Mouse (Mus musculus) hindbrain, embryonic 11.5 days (tissue): ENCODE data around the gene Btbd16. TPM values are rescaled to one million over a fixed set of nuclear protein-coding genes. Genes with fewer than 3 reads are reported as not detected.

Source experiments
- ATAC-seq: fragments of 200-750 bp; cut with Nextera tagmentation; 2 replicates; pipeline ENCODE4 v1.8.0; 2017; ENCODE audit warnings: mild to moderate bottlenecking, moderate TSS enrichment, moderate library complexity; ENCODE audit not compliant: low FRiP score
- DNase-seq: peaks from one replicate; pipeline ENCODE4 v3.0.0-alpha.2; 2015; ENCODE audit warnings: low spot score
- H3K27ac ChIP-seq: fragments of 300-500 bp; sonication (generic); 2 replicates; pipeline ENCODE4 v1.5.1; 2014; ENCODE audit warnings: mild to moderate bottlenecking, low read depth, low read length
- H3K27me3 ChIP-seq: fragments of 300-500 bp; sonication (generic); 2 replicates; pipeline ENCODE4 v1.6.1; 2014; ENCODE audit warnings: mild to moderate bottlenecking, low read length, moderate library complexity, mixed read lengths; ENCODE audit not compliant: control insufficient read depth, insufficient read depth
- H3K36me3 ChIP-seq: fragments of 300-500 bp; sonication (generic); 2 replicates; pipeline ENCODE4 v1.6.1; 2014; ENCODE audit warnings: mild to moderate bottlenecking, low read length, moderate library complexity, mixed read lengths; ENCODE audit not compliant: control insufficient read depth, insufficient read depth
- H3K4me1 ChIP-seq: fragments of 300-500 bp; sonication (generic); replicated peaks from 2 replicates; pipeline ENCODE4 v1.6.1; 2014; ENCODE audit warnings: low read length, mixed read lengths; ENCODE audit not compliant: control insufficient read depth, insufficient read depth
- H3K4me2 ChIP-seq: fragments of 300-500 bp; sonication (generic); replicated peaks from 2 replicates; pipeline ENCODE4 v1.6.1; 2014; ENCODE audit warnings: mild to moderate bottlenecking, low read depth, low read length
- H3K4me3 ChIP-seq: fragments of 300-500 bp; sonication (generic); 2 replicates; pipeline ENCODE4 v1.5.1; 2014; ENCODE audit warnings: low read depth, low read length
- H3K9ac ChIP-seq: fragments of 300-500 bp; sonication (generic); 2 replicates; pipeline ENCODE4 v1.6.1; 2014; ENCODE audit warnings: low read depth, low read length
- H3K9me3 ChIP-seq: fragments of 300-500 bp; sonication (generic); 2 replicates; pipeline ENCODE4 v1.6.1; 2016; ENCODE audit warnings: low read length; ENCODE audit not compliant: control insufficient read depth
- WGBS: fragments of 180-500 bp; shearing (Covaris S2); extraction: QIAGEN DNeasy Blood & Tissue Kit; methylation state at CpG from one replicate; pipeline ENCODE4 v1.1.7; 2014; 5-methylcytosine and 5-hydroxymethylcytosine counted together
- polyA plus RNA-seq: library from polyadenylated mRNA; unstranded; fragments of >200 nt; fragmentation: Nextera tagmentation; extraction: Ambion mirVana; gene quantifications from 2 replicates; pipeline ENCODE4 v1.2.1, GENCODE M21; 2014

The Btbd16 gene
- polyA plus RNA-seq, 1 experiment from 2014 or later, result not detected

GRCm38 (mm10) chr7:130800681-130801080 is 26.8 kb downstream of the Btbd16 start:
- Histone ChIP-seq H3K4me3 (no peak overlapping the region), H3K27ac (no peak overlapping the region), H3K4me2 (no peak overlapping the region), H3K4me1 (no peaks in the 10 kb centered on the region), H3K9ac (no peak overlapping the region), H3K27me3 (no peaks in the 10 kb centered on the region), H3K36me3 (no peaks in the 10 kb centered on the region), H3K9me3 (no peaks in the 10 kb centered on the region)
- 73% methylated on average over 4 of the region's 4 CpGs for WGBS
- ATAC-seq (no peak), DNase-seq (no peak)

DNA sequence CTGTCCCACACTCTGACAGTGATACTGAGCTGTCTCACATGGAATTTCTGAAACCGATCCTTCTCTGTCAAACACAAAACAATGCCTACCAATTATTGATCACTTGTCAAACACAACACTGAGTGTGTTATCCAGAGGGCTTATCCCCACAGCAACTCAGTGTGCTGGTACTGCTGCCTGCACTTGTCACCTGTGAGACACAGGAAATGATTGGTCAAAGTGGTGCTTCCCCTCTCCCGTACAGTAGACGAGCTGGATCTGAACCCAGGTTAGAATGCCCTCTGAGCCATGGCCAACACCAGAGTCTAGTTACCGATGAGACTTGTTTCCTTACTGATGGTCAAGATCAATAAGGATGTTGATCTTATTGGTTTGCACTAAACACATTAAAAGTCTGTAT is 27.9 kb downstream of the Btbd16 start:
- no peak overlapping the region for H3K4me2 ChIP-seq
- WGBS, result 96% methylated on average over 4 of the region's 4 CpGs
- no peak overlapping the region for H3K9ac ChIP-seq
- H3K27me3 ChIP-seq, result no peaks in the 10 kb centered on the region
- H3K9me3 ChIP-seq, result no peaks in the 10 kb centered on the region
- H3K4me3 ChIP-seq, result no peak overlapping the region
- no peak overlapping the region for H3K27ac ChIP-seq
- H3K4me1 ChIP-seq, result no peaks in the 10 kb centered on the region
- no peaks in the 10 kb centered on the region for H3K36me3 ChIP-seq
- ATAC-seq (no peak), DNase-seq (no peak)

GRCm38 (mm10) chr7:130803251-130803825 is 29.5 kb downstream of the Btbd16 start:
- no peak for ATAC-seq
- WGBS, result 85% methylated on average over 8 of the region's 8 CpGs
- H3K27ac ChIP-seq, result no peak overlapping the region

DNA sequence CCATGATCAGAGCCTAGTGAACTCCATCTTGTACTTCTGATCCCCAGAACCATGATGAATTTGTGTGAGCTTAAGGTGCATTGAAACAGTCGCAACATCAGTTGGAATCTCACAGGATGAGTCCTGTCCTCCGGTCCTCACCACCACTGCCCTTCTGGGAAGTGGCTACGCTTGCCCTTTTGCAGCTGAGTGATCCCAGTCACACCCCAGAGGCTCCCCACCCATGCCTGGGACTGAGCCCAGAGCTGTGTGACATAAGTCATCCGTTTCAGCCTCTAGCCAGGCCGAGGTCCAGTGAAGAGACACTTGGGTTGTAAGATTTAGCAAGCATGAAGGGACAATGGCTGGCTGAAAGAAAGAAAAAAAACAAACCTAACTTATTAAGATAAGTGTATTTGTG is 31.1 kb downstream of the Btbd16 start:
- Histone ChIP-seq H3K27me3 (no peaks in the 10 kb centered on the region), H3K9me3 (no peaks in the 10 kb centered on the region), H3K4me1 (no peaks in the 10 kb centered on the region), H3K27ac (no peak overlapping the region), H3K9ac (no peak overlapping the region), H3K4me3 (no peak overlapping the region), H3K36me3 (no peaks in the 10 kb centered on the region), H3K4me2 (no peak overlapping the region)
- DNase-seq, result no peak
- WGBS, result 84% methylated on average over 5 of the region's 5 CpGs
- ATAC-seq, result no peak

More at GRCm38 (mm10) chr7:130803251-130803825, 29.5 kb downstream of the Btbd16 start:
- no peak overlapping the region for H3K9ac ChIP-seq
- H3K27me3 ChIP-seq, result no peaks in the 10 kb centered on the region
- no peaks in the 10 kb centered on the region for H3K36me3 ChIP-seq
- H3K4me3 ChIP-seq, result no peak overlapping the region
- no peak for DNase-seq
- H3K4me2 ChIP-seq, result no peak overlapping the region
- H3K9me3 ChIP-seq, result no peaks in the 10 kb centered on the region
- H3K4me1 ChIP-seq, result no peaks in the 10 kb centered on the region

DNA sequence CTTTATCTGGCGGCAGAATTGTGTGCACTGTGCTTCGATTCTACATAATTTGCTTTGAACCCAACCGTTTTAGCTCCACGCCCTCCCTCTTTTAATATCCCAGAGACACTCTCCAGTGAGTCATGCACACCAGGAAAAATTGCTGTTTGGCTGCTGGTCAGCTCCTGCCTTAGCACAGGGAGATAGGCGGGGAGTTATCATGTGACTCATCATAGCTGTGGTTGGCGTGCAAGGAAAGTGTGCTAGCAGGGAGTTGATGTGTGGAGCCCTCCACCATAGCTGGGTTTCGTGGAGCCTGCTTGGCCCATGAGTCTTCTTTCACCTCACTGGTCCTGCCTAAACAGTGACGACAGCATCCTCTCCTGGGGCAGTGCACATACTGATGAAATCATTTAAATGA is 33.9 kb downstream of the Btbd16 start:
- no peak for DNase-seq
- H3K36me3 ChIP-seq, result no peaks in the 10 kb centered on the region
- no peaks in the 10 kb centered on the region for H3K4me1 ChIP-seq
- no peaks in the 10 kb centered on the region for H3K9me3 ChIP-seq
- 82% methylated on average over 8 of the region's 8 CpGs for WGBS
- no peak overlapping the region for H3K4me2 ChIP-seq
- no peak overlapping the region for H3K27ac ChIP-seq
- H3K27me3 ChIP-seq, result no peaks in the 10 kb centered on the region
- no peak overlapping the region for H3K9ac ChIP-seq
- no peak overlapping the region for H3K4me3 ChIP-seq
- ATAC-seq, result no peak

- Histone ChIP-seq H3K4me3 (no peak overlapping the region), H3K9ac (no peak overlapping the region), H3K36me3 (no peaks in the 10 kb centered on the region), H3K4me2 (no peak overlapping the region), H3K27me3 (no peaks in the 10 kb centered on the region), H3K4me1 (no peaks in the 10 kb centered on the region), H3K9me3 (no peaks in the 10 kb centered on the region), H3K27ac (no peak overlapping the region)
- DNase-seq, result no peak
- 79% methylated on average over 6 of the region's 6 CpGs for WGBS
- no peak for ATAC-seq
Measured at GRCm38 (mm10) chr7:130808694-130809093, 34.8 kb downstream of the Btbd16 start.

GRCm38 (mm10) chr7:130810238-130810637 is 36.4 kb downstream of the Btbd16 start:
- Histone ChIP-seq H3K27me3 (no peaks in the 10 kb centered on the region), H3K9ac (no peak overlapping the region), H3K9me3 (no peaks in the 10 kb centered on the region), H3K27ac (no peak overlapping the region), H3K36me3 (no peaks in the 10 kb centered on the region), H3K4me3 (no peak overlapping the region), H3K4me2 (no peak overlapping the region), H3K4me1 (no peaks in the 10 kb centered on the region)
- 85% methylated on average over 4 of the region's 4 CpGs for WGBS
- DNase-seq (no peak), ATAC-seq (no peak)

GRCm38 (mm10) chr7:130812407-130812806 is 38.5 kb downstream of the Btbd16 start:
- ATAC-seq, result no peak
- no peaks in the 10 kb centered on the region for H3K27me3 ChIP-seq
- no peaks in the 10 kb centered on the region for H3K36me3 ChIP-seq
- WGBS, result 49% methylated on average over 16 of the region's 16 CpGs
- H3K9ac ChIP-seq, result no peak overlapping the region
- no peak for DNase-seq
- H3K4me3 ChIP-seq, result no peak overlapping the region
- no peak overlapping the region for H3K4me2 ChIP-seq
- no peaks in the 10 kb centered on the region for H3K4me1 ChIP-seq
- H3K9me3 ChIP-seq, result no peaks in the 10 kb centered on the region
- no peak overlapping the region for H3K27ac ChIP-seq

GRCm38 (mm10) chr7:130815601-130816000 is 41.7 kb downstream of the Btbd16 start:
- Histone ChIP-seq H3K4me1 (no peaks in the 10 kb centered on the region), H3K4me2 (no peak overlapping the region), H3K9me3 (no peaks in the 10 kb centered on the region), H3K27ac (no peak overlapping the region), H3K9ac (no peak overlapping the region), H3K27me3 (no peaks in the 10 kb centered on the region), H3K36me3 (no peaks in the 10 kb centered on the region), H3K4me3 (no peak overlapping the region)
- ATAC-seq (no peak), DNase-seq (no peak)
- 95% methylated on average over 10 of the region's 10 CpGs for WGBS
